Mouse (Mus musculus) urinary bladder, adult 2 months (tissue): ENCODE results near the gene March6. TPM values are rescaled to one million over a fixed set of nuclear protein-coding genes. Genes with fewer than 3 reads are reported as not detected.

ENCODE experiments used
- DNase-seq: peaks from one replicate; pipeline ENCODE4 v3.0.0; 2022; ENCODE audit warnings: low spot score
- polyA plus RNA-seq: library from polyadenylated mRNA; depleted of rRNA; stranded (reverse); fragments of >200 nt; gene quantifications from 2 replicates; pipeline ENCODE4 v1.2.3, GENCODE M21; 2012; rRNA removed

The March6 gene
- polyA plus RNA-seq, 1 experiment: 29.9 TPM

DNA sequence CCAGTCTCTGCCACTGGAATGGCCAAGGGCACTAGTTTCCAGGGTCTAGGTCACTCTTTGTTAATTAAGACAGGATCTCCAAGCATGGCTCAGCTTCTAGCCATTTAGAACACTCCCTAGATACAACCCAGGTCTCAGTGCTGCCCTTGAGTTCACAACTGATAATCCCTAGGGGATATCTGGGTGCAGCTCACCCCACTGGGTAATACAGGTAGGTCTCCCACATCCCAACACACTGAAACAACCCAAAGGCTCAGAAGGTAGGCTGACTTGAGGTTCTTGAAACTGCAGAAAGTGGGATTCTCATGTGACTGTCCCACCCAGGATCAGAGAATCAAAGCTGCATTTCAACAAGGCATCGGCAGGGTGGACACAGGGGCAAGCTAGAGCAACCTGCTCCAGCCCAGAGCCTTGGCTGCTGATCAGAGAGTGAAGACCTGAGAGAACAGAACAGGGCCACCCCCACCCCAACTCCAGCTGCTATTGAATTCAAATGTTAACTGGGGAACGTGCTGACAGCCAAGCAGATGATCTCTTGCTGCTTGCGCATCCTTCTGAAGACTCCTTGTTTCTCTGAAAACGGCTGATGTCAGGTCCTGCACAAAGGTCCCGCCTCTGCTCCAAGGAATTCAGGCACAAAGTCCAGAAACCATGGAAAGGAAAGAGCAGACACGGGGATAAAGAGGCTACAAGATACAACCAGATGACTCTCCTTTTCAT is 116.5 kb downstream of the March6 start:
- no peak for DNase-seq

DNA sequence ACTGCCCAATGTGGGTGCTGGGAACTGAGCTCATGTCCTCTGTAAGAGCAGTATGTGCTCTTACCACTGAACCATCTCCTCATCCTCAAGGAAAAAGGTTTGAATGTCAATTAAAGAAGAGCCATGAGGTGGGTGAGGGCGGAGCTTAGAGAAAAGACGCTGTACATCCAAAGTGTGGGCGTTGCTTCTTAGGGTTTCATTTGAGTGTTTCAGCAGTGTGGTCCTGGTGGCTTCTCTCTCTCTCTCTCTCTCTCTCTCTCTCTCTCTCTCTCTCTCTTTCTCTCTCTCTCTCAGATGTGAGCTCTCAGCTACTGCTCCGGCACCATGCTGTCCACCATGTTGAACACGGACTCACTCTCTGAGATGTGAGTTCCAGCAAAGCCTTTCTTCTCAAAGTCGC is 117.2 kb downstream of the March6 start:
- no peak for DNase-seq

DNA sequence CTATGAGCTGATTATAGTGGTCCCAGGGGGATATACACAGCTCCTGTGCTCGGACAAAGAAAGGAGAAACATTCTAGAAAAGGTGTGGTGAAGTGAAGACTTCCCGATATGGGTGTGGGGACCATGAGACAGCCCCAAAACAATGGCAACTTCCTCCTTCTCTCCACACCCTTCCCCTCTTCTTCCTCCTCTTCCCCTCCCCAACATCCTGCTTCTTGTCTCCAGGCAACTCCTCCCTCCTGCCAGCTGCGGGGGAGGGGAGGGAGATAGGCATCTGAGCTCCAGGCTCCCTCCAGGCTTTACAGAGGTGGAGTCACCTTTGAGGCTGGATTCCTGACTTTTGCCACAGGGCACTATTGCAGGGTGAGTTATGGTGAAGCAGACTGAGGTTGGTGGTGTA is 117.9 kb downstream of the March6 start:
- DNase-seq: no peak

DNA sequence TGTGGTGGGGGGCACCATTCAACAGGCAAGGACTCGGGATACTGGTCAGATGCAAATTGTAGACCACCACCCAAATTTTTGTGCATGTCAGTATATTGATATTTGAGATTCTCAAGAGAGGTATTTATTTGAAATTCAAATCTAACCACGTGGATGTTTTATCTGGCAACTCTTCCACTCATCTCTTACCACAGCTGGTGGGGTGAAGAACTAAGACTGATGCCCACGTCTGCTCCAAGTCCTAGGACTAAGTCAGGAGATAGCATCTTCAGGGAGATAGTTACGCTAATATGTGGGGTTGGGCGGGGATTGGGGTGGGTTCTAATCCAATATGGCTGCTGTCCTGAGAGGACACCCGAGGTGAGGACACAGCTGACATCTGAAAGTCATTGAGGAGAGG is 118.4 kb downstream of the March6 start:
- no peak for DNase-seq

DNA sequence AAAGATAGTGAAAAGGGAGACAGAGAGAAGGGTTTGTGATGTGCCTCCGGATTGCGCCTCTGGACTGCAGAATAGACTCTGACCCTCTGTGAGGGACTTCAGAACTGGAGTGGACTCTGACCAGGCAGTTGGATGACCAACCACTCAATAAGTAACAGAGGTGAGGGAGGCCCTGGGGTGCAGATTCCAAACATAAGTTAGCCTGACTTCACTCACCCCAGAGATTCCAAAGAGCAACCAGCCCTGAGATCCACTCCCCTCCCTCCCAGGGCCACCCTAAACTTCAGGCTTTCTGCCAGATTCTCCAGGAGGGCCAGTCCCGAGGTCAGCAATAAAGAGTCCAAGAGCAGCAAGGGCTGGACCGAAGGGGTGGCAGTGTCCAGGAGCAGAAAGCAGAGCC is 123.4 kb downstream of the March6 start:
- DNase-seq: no peak

DNA sequence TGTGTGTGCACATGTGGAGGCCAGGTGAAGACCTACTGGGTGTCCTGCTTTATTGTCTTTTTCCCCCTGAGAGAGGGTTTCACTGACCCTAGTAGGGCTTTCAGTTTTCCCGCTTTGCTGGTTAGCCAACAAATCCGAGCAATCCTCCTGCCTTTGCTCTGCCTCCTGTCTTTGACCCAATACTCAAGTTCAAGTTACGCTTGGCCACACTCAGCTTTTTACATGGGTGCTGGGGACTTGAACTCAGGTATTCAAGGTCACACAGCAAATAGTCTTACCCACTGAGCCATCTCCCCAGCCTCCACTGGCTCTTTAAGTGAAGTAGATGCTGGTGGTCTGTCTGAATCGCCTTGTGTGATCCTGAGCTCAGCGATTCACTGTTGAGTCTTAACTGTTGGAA is 124.0 kb downstream of the March6 start:
- no peak for DNase-seq

Other genes starting within 250 kb of the March6 start
- gene Ankrd33b, start 163.3 kb downstream of the March6 start, polyA plus RNA-seq: 0.85 and 1.1 TPM in 2 replicates
- 1.6 and 2.4 TPM in 2 replicates for gene Ropn1l, start 77.3 kb downstream of the March6 start, polyA plus RNA-seq
- gene Cmbl, start 34.3 kb upstream of the March6 start, polyA plus RNA-seq: 57.5 and 62.9 TPM in 2 replicates
- gene Cct5, start 70.8 kb upstream of the March6 start, polyA plus RNA-seq: 207 and 215 TPM in 2 replicates
- 17.9 and 20.8 TPM in 2 replicates for gene Fam173b, start 70.8 kb upstream of the March6 start, polyA plus RNA-seq